Mouse (Mus musculus) kidney, adult 2 months (tissue): ENCODE measurements around the gene Setdb1.
"Not testable (repeated sequence)": the region's sequence is repeated elsewhere in the genome, so short reads cannot be mapped to it uniquely, and the experiment has no call there.

Experiments used
- CTCF ChIP-seq: fragments of 200-500 bp; conservative IDR thresholded peaks from 2 replicates; pipeline ENCODE4 v1.5.1; 2011; ENCODE audit warnings: low read depth, mild to moderate bottlenecking, control low read depth, low read length, moderate library complexity, mixed read lengths; ENCODE audit not compliant: insufficient read depth, insufficient read length
- POLR2A ChIP-seq: fragments of 200-500 bp; IDR thresholded peaks from one replicate; pipeline ENCODE4 v1.6.1; 2011; ENCODE audit warnings: low read depth, low read length, control low read depth

DNA sequence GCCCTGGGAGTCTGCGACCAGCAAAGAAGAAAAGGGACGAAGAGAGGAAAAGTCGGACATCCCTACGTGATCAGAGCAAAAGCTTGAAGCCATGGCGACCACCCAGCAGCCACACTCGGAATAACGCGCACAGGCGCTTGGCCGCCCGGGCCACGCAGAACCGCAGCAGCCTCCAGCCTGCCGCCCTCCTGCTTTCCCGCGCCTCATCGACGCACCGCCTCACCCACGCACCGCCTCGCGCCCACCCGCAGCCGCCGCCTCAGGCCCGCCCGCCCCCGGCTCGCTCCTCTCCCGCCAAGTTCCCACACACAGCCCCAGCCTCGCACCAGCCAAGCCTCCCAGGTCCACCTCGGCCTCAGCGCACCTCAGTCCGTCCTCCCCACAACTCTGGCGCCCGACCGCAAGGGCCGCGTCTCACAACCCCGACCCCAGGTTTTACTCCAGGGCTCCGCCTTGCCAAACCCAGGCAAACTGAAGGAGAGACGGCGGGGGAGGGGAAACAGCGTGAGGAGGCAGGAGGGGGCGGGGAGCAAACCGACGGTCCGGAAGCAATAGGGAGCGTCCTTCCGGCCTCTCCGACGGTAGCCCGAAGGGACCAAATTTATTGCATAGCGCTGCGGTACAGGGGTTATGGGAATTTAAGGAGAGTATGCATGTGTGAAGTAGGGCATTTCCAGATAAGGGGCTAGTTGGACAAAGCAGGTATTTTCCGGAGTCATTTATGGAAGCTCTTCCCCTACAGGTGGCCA lies at the start of gene Setdb1:
- not testable (repeated sequence) for TF ChIP-seq CTCF, POLR2A
